Mouse (Mus musculus): ENCODE results near the gene Boc.
A peak's percentile ranks its signal among the peaks of the same experiment; 100 is the strongest.
"Not testable (repeated sequence)": the region's sequence is repeated elsewhere in the genome, so short reads cannot be mapped to it uniquely, and the experiment has no call there.

The Boc gene

GRCm38 (mm10) chr16:44491051-44491450, 67.6 kb downstream of the Boc start:
- no peak for DNase-seq (ENCODE audit: low spot score in 2 of 2)

GRCm38 (mm10) chr16:44487194-44487593, 71.5 kb downstream of the Boc start:
- no peak for DNase-seq (ENCODE audit: low spot score in 2 of 2)

GRCm38 (mm10) chr16:44486612-44487011, 72.1 kb downstream of the Boc start:
- DNase-seq (ENCODE audit: low spot score in 2 of 2), result no peak

- DNase-seq (ENCODE audit: low spot score in 2 of 2), result no peak
Measured at GRCm38 (mm10) chr16:44485691-44486090, 73.0 kb downstream of the Boc start.

- DNase-seq (ENCODE audit: low spot score in 2 of 2), result no peak
Measured at GRCm38 (mm10) chr16:44484831-44485230, 73.9 kb downstream of the Boc start.

GRCm38 (mm10) chr16:44484079-44484478, 74.6 kb downstream of the Boc start:
- peak; percentile 89 to 91 for DNase-seq (ENCODE audit: low spot score in 2 of 2)

GRCm38 (mm10) chr16:44481599-44482593, 76.8 kb downstream of the Boc start:
- no peak for DNase-seq (ENCODE audit: low spot score in 2 of 2)

- no peak for DNase-seq (ENCODE audit: low spot score in 2 of 2)
Measured at GRCm38 (mm10) chr16:44480616-44481015, 78.1 kb downstream of the Boc start.

GRCm38 (mm10) chr16:44479852-44480251, 78.8 kb downstream of the Boc start:
- DNase-seq (ENCODE audit: low spot score in 2 of 2), result no peak

GRCm38 (mm10) chr16:44478767-44479166, 79.9 kb downstream of the Boc start:
- no peak for DNase-seq (ENCODE audit: low spot score in 2 of 2)

GRCm38 (mm10) chr16:44475682-44476375, 82.9 kb downstream of the Boc start:
- DNase-seq (ENCODE audit: low spot score in 2 of 2), result no peak

GRCm38 (mm10) chr16:44475281-44475680, 83.4 kb downstream of the Boc start:
- no peak for DNase-seq (ENCODE audit: low spot score in 2 of 2)

- no peak for DNase-seq (ENCODE audit: low spot score in 2 of 2)
Measured at GRCm38 (mm10) chr16:44460922-44461321, 97.8 kb downstream of the Boc start.

- DNase-seq (ENCODE audit: low spot score in 2 of 2), result no peak
Measured at GRCm38 (mm10) chr16:44458826-44459225, 99.9 kb downstream of the Boc start.

GRCm38 (mm10) chr16:44457858-44458257, 100.8 kb downstream of the Boc start:
- DNase-seq (ENCODE audit: low spot score in 2 of 2), result no peak

GRCm38 (mm10) chr16:44441913-44442312, 116.8 kb downstream of the Boc start:
- DNase-seq (ENCODE audit: low spot score in 2 of 2), result not testable (repeated sequence)

GRCm38 (mm10) chr16:44435481-44435880, 123.2 kb downstream of the Boc start:
- no peak for DNase-seq (ENCODE audit: low spot score in 2 of 2)
